Mouse (Mus musculus): Measurements from ENCODE around the gene Lgr4. TPM values are rescaled to one million over a fixed set of nuclear protein-coding genes. Genes with fewer than 3 reads are reported as not detected.

Gene Lgr4
- 0.29 TPM for total RNA-seq (2023)

DNA sequence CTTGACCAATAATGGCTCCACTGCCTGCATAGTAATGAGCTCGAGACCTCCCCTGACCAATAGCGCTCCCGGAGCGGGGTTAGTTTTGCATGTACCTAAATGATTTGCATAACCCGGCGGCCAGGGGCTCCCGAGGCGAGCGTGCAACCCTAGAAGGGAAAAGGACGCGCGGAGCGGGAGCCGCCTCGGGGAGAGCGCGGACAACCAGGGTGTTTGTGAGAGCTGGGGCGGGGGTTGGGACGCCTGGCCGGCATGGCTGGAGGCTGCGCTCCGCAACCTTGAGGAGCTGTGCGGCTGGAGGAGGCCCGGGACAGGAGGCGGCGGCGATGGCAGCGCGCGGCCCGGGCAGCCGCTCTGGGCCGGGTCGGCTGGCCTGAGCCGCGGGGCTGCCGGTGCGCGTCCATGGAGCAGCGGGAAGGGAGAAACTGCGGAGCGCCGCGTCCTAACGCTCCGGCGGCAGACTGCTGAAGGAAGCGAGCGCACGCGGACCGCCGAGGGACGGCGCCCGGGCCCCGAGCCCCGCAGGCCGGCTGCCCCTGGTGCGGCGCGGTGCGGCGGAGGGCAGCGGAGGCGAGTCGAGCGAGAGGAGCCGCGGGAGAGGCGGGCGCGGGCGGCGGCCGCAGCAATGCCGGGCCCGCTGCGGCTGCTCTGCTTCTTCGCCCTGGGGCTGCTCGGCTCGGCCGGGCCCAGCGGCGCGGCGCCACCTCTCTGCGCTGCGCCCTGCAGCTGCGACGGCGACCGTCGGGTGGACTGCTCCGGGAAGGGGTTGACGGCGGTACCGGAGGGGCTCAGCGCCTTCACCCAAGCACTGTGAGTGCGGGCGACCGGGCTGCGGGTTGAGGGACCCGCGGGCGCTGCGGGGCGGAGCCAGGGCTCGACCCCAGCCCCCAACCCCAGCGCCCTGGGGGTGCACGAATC lies at the start of gene Lgr4:
Gene Lgr4, plus strand, starts transcription at position 152 of the 918 bp plus-strand sequence.

DNA sequence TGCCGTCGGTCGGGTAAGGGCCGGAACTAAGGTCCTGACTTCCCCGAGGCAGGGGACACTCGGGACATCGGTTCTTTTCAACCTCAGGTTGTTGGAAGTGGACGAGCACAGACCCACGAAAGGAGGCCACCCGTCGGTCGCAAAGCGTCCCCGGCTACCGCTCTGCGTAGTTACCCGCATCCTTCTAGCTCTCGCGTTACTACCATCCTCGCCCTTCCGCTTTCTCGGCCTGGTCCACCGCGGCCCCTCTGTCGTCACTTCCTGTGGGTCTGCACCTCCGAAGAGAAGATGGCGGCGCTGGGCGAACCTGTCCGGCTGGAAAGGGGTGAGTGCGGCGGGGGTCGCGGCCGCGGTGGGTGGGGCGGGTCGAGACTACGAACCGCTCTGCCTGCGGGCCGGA lies 26.9 kb upstream of the Lgr4 start, which contains the start of gene Lin7c:
Gene Lin7c, plus strand, starts transcription at position 257 of the 400 bp plus-strand sequence.

DNA sequence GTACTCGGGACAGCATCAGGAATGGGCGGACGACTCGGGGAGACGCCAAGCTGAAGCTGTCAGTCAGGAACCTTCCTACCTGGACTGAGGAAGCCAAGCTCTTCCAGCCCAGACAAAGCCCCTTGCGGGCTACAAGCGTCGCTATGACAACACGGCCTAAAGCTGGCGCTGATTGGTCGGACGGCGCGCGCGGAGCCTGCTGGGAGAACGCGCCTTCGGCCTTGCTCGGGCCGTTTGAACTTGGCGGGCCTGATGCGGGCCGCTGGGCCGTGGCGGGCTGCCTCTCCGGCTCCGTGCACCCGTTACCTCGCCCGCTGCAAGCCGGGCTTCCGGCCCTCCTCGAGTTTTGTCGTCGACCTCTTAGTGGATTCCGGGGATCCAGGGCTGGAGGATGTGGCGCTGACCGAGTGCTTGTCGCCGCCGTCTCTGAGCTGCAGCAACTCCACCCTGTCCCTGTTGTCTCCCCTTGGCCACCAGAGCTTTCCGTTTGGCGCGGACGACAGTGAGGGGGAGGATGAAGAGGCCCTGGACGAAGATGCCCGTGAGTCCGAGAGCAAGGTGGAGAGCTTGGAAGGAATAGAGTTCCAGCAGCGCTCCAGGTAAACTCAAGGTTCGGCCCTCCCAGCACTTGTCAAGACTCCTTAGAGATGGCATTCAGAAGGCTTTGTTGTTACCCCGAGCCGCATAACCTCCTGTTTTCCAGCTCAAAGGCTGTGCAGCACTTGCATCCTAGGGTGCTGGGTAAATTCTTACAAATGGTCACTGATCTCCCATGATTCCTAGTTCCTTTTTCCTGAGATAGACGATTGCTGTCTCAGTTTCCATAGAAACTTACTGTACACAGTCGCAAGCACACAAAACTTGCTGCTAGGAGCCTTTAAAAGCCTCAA lies 100.4 kb downstream of the Lgr4 start, which contains the start of gene Ccdc34:
Gene Ccdc34, plus strand, starts transcription at position 202 of the 890 bp plus-strand sequence.

Other genes starting within 250 kb of the Lgr4 start
- not detected for gene Bdnf, start 242.9 kb upstream of the Lgr4 start, total RNA-seq (2023)
- 66.0 TPM for gene Lin7c, start 26.8 kb upstream of the Lgr4 start, total RNA-seq (2023)
- 3.4 TPM for gene Ccdc34, start 100.2 kb downstream of the Lgr4 start, total RNA-seq (2023)